Mouse (Mus musculus) hindlimb bud, embryonic 11.5 days (tissue): Measurements from ENCODE around the gene Cabp4.

ENCODE experiments used
- DNase-seq: peaks from one replicate; pipeline ENCODE4 v3.0.0-alpha.2; 2012; ENCODE audit warnings: low read depth, low spot score; ENCODE audit errors: extremely low spot score

The Cabp4 gene

DNA sequence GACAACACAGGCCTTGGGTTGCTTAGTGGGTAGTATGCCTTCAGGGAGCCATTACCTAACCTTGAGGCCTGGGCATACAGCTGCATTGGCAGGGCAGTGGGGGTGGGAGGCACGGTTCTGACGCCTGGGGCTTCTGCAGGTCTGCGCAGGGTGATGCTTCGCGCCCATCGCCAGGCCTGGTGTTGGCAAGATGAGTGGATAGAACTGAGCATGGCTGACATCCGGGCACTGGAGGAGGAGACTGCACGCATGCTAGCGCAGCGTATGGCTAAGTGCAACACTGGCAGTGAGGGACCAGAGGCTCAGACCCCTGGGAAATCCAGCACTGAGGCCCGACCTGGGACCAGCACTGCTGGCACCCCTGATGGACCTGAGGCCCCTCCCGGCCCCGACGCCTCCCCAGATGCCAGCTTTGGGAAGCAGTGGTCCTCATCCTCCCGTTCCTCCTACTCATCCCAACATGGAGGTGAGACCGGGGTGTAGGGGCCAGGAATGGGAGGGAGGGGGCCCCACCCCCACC lies 39.1 kb downstream of the Cabp4 start:
- no peak for DNase-seq

DNA sequence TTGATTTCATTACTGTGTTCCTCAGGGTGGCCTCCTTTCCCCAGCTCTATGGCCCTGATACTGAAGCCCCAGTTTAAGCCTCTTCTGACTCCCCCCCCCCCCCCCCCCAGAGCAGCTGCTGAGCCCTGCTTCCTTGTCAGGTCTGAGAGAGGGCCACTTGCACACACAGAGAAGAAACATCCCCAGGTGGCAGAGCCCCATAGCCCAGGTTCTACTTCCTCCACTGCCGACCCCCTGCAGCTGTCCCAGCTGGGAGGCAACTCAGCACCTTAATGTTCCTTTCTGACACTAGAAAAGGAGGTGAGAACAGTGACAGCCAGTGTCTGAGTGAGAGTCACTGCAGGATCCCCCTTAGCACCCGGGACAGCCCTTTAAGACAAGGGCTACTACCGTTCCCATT lies 40.0 kb downstream of the Cabp4 start:
- DNase-seq: no peak

DNA sequence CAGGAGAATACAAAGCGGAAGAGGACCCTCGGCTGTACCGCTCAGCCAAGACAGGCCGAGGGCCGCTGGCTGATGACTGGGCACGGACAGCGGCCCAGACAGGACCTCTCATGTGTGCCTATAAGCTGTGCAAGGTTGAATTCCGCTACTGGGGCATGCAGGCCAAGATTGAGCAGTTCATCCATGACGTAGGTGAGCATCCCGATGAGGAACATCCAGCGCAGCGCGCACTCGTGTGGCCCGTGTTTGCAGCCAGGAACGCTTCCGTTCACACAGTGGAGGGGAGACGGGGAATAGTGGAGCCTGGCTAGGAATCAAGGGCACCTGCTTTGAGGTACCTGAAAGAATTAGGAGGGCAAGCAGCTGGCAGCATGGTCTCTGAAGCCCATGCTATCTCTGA lies 40.5 kb downstream of the Cabp4 start:
- no peak for DNase-seq

DNA sequence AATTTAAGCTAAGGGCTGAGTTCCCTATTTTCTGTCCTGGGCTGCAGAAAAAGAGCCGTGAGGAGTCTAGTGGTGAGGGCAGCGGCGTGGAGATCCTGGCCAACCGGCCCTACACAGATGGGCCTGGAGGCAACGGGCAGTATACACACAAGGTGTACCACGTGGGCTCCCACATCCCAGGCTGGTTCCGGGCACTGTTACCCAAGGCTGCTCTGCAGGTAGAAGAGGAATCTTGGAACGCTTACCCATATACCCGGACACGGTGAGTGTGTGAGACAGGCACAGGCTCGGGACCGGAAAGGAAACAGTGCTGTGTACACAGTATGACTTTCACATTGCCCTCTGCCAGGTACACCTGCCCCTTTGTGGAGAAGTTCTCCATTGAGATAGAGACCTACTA lies 41.2 kb downstream of the Cabp4 start:
- DNase-seq: no peak

DNA sequence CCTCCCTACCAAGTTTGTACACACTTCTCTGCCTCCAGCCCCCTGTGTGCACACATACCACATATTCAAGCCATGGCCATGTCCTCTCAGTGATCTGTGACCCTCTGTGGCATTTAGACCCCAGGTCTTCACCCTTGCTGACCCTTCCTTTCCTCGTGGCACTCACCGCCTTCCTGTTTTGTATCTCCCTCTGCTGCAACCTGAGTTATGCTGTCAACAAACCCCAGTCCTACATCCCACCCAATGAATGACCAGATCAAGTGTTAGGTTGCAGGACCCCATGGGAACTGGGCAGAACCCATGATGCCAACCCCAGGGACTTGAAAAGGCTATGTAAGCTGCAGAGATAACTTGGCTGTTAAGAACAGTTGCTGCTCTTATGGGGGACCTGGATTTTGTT lies 41.8 kb downstream of the Cabp4 start:
- DNase-seq: no peak

DNA sequence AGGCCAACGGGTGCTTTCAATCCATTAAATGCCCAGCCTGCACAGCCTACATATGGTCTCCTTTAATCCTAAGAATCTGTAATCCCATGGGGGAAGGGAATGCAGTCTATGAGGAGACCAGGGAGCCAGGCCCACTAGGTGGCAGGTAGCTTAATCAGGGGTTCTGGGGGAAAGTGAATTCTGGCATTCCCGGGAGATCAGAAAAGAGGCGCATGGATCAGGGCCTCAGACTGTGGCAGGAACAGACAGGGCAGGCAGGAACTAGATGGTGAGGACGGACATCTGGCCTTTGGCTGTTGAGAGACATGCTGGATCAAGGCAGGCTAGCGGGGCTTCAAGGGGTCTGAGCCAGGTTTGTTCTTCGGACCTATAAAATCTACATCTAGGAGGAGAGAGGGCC lies 42.4 kb downstream of the Cabp4 start:
- no peak for DNase-seq

DNA sequence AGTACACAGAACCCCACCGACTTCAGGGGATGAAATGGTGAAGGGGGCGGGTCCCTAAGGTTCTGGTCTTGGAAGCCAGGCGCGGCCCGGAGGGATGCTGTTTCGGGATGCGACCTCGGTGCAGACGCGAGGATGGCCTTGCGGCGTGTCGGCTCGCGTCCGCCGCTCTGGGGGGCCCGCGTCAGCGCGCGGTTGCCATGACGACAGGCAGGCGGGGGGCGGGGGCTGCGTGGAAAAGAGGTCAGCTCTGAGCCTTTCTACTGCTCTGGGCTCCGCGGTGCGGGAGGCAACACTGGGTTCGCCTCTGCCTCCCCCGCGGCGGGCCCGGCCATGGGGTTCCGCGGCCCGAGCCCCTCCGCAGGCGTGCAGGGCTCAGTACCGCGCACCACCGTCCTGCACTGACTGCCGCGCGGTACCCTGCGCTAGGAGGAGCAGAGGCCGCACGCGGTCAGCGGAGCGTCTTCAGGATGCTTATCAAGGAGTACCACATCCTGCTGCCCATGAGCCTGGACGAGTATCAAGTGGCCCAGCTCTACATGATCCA lies 43.0 kb downstream of the Cabp4 start:
- no peak for DNase-seq

DNA sequence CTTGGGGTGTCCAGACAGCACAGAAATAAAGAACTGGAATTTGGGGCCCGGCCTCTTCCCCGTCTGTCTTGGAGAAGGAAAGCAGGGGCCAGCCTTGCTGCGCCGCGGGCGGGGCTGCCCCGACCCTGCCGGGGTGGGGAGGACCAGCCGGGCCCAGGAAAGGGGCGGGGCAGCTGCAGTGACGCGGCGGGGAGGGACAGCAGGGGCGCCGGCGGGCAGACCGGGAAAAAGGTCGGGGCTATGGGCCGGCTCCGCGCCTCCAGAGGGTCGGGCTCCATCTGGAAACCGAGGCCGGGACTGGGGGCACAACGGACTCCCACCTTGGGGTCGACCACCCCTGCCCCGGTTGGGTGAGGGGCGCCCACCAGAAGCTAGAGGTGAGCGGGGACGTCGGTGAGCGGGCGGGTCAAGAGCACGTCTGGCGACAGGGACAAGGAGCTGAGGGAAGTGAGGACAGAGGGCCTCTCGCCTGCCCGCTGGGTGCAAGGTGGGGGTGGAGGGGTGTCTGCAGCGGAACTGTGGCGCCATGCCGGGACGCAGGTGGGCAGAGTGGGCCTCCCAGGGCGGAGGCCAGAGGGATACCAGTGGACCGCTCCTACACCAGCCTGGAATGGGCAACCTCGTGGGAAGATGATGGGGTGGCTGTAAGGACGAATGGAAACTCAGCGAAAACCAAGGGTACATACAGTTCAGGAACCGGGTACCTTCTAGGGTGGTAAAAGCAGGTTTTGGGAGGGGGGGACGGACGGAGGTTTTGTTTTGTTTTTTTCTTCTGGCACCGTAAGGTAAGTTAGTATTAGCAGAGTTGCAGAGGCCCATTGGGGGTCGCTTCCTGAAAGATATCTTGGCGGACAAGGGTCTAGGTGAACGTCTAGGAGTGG lies 43.8 kb downstream of the Cabp4 start, which contains the start of gene Pitpnm1:
TSS of gene Pitpnm1 (plus strand) at position 162 of the 881 bp plus-strand sequence.
- no peak for DNase-seq

DNA sequence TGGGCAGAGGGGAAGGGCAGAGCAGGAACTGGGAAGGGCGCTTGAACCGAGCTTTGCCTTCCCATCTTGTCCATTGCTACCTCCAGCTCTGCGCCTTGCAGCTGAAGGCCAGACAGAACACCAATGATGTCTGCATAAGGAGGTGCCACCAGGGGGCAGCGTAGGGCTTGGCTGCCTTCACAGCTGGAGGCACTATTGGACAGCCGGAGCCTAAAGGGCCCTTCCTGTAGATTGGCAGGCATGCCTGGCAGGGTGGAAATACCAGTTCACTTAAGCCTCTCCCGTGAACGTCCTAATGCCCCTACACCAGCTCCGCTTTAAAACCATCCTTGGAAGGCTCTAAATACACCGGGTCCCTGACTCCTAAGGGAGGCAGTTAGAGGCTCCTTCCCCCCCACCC lies 44.8 kb downstream of the Cabp4 start:
- peak; percentile 67 for DNase-seq

DNA sequence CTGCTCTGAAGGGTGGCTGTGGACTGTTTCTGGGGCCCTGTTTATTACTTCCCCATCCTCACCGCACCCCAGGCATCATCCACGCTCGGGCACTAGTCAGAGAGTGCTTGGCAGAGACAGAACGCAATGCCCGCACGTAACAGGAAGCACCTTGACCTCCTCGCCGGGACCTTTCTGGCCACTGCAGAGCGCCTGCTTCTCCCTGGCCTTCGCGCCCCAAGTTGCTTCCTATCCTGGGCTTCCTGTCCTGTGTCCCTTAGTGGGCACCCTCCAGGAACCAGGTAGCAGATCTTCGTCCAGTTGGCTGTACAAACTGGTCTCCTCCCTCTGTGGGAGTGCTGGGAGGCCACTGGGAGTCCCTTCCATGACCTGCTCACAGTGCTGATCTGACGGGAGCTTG lies 45.4 kb downstream of the Cabp4 start:
- no peak for DNase-seq

DNA sequence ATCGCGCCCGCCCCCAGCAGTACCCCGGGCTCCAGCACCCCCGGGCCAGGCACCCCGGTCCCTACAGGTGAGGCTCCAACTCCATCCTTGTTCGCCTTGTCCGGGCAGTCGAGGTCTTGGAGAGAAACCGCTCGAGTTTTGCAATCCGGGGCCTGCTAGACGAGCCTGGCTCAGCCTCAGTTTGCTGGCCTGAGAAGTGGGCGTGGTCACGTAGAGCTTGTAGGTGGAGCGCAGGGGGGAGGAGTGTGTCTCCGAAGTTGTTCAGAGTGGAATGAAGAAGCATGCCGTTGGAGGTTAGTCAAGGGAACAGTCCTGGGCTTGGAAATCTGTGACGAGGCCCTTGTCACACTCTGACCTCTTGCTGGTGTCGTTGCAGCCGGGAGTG lies 46.4 kb downstream of the Cabp4 start:
- no peak for DNase-seq

DNA sequence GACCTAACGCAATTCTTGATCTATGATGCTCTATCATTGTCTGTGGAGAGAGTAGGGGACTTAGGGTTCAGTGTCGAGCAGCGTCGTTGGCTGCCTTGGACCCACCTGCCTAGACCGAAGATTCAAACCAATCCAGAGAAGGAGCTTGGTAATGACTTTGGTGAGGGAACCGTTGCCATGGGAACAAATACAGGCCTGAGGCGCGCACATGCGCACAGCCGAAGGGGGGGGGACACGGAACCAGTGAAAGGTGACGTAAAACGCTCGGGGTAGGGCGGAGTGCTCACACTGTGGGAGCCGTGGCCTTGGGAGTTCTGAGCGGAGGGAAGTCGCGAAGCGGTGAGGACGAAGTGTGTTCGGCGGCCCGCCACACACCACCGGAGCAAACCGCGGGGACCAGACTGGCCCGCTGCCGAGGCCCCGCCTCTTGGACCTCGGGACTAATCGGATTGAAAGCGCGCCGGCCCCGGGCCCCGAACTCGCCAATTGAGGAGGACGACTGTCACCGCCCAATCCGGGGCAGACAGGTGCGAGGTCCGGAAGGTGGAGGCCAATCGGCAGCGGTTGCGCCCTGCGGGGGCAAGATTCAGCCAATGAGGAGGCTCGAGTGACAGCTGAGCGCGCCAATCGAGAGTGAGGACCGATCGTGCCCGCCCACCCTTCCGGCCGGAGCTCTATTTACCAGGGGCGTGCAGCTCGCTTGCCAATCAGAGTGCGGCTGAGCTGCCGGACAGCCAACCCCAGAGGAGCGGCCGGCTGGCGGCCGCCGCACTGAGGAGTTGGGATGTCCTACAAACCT lies 47.0 kb downstream of the Cabp4 start, which contains the start of gene Cdk2ap2:
TSS of gene Cdk2ap2 (plus strand) at position 541 of the 799 bp plus-strand sequence.
- peak; percentile 91 for DNase-seq

DNA sequence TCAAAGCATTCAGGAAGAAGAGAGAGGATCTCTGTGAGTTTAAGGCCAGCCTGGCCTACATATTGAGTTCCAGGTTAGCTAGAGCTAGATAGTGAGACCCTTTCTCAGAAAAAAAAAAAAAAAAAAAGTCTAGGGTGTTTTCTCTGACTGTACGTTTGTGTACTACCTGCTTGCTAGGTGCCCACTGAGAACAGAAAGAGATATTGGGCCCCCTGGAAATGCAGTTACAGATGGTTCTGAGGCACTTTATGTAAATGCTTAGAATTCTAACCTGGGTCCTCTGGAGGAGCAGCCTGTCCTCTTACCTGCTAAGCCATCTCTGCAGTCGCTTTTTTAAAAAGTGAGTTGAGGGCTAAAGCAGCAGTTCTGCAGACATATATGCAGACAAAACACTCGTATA lies 48.0 kb downstream of the Cabp4 start:
- DNase-seq: no peak

DNA sequence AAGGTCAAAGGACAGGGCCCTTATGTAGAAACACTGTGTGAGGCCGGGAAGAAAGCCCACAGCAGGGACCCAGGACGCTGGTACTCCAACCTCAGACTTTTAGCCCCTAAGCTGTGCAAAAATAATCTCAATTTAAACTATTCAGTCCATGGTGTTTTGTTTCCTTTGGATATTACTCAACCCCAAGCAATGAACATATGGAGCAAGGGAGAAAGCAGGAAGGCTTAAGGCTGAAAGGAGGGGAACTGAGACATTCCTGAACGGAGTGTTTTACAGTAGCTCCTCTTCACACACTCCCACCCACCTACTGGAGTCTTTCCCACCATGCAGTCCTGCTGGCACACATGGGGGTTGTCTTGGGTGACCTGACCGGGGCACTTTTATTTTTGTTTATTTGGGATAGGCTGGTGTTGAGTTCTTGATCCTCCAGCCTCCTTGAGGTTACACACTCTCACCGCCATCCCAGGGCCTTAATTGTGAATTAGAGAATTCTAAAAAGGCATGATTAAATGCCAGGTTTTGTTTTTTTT lies 49.0 kb downstream of the Cabp4 start:
- no peak for DNase-seq

DNA sequence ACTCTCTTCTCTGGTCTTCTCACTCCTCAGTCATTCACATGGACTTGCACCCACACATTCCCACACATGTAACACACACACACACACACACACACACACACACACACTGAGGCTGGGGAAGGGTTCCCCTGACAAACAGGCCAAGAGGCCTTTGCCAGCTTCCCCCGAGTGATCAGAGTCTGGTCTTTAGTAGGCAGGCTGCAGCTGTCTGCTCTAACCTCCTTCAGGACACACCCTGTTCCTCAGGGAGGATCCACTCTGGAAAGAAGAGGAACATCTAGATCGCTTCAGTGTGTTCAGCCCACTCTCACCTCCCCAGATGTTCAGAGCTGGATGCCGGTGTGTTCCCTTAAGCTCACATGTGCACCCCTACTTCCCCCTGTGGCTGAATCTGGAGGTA lies 49.5 kb downstream of the Cabp4 start:
- no peak for DNase-seq

DNA sequence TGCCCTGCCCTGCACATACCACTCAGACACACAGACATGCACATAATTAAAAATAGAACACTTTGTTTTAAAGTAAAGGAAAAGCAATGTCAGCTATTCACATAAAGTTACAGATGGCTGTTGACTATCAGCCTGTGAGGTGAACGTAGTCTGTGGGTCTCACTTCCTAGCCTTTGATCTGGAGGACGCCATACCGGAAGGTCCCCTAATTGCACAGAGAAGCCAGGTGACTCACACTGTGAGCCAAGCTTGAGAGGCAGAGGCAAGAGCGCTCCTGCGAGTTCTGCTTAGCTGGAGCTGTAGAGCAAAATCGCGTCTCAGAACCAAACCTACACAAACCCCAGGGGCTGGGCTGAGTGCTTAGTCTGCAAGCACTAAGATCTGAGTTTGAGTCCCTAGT lies 50.1 kb downstream of the Cabp4 start:
- no peak for DNase-seq

DNA sequence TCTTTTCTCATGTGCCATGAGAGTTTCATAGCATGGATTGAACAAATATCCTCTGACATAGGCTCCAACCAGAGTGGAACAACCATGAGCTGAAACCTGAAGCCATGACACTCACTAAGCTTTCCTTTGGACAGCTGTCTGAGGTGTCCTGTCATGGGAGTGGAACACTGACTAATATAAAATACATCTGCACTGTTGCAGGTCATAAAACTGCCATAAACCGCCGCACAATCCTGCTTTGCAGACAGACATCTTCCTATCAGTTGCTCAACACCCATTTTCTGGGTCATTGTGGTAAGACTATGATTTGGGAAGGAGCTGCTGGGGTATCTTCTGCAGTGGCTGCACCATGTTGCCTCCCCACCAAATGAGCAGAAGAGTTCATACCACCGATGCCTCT lies 51.1 kb downstream of the Cabp4 start:
- no peak for DNase-seq

DNA sequence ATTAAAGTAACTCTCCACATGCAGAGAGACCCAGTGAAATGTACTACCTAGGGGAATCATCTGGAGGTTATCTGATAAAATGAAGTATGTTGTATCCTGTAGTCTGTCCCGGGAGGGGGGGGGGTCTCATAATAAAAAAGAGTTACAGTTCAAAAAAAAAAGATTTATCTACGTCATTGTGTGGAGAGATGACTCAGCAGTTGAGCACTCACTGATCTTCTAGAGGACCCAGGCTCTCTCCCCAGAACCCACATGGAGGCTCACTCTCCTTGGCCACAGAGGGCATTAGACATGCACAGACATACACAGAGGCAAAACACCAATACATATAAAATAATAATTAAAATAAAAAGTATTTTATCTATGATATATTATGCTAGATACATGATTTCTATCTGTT lies 52.5 kb downstream of the Cabp4 start:
- DNase-seq: no peak

DNA sequence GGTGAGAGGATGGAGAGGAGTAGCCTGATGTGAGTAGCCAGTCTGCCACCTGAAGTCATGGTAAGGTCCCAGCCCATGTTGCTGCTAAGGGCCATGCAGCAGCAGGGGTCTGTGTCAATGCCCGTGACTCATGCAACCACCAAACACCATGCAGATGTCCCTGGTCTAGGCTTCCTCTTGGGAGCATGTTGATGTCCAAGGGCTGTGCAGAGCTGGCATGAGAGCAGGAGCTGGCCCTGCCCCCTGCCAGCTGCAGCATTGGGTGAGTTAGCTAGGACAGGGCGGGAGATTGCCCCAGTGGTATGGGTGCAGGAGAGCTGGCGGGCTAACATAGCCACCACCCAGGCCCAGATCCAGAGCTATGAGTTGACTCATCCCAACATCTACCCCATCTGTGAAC lies 53.4 kb downstream of the Cabp4 start:
- DNase-seq: no peak

DNA sequence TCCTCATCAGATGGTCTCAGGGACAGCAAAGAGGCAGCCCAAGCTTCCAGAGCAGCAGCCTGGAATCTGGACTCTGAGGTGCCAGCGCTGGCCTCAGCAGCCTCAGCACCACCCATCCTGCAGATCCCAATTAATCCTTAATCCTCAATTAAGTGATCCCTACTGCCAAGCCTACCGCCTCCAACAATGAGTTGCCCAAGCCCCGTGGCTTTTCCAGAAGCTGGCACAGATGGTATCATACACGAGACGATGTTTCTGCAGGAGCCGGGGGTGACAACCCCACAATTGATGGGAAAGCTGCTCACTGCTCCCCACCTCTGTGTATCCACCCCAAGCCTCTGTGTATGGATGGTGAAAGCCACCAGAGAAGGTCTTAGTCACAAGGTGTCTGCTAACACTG lies 54.7 kb downstream of the Cabp4 start:
- no peak for DNase-seq

DNA sequence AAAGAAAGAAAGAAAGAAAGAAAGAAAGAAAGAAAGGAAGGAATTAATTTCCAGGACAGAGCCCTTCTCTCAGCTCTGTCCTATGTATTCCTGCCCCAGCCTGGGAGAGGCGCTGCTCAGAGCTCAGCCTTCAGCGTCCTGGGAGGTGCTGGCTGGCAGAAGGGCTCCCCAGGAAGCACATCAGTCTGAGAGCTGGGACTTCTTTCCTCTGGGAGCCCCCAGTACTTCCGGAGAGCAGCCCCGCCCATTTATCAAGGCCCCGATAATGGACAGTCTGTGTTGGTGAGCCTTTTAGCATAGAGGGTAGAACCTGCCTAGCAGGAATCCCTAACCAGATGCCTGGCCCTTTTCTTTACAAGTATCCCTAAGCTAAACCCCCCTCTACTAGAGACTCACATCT lies 55.7 kb downstream of the Cabp4 start:
- no peak for DNase-seq
